Mouse (Mus musculus): ENCODE data around the gene Rps6ka6.

GRCm38 (mm10) chrX:111374177-111374576 is 163.6 kb downstream of the Rps6ka6 start:
- TF ChIP-seq CTCF (conservative IDR thresholded peaks at IDR 0.05; ENCODE audit: low read length), result peak; percentile 14
- TF ChIP-seq POU5F1 (IDR thresholded peaks at IDR 0.05; ENCODE audit: borderline replicate concordance, low read length), result no peak
- no peak for TF ChIP-seq NANOG (IDR thresholded peaks at IDR 0.05; ENCODE audit: borderline replicate concordance, low read length)
